Mouse (Mus musculus): ENCODE measurements around the gene Gm49630. TPM values are rescaled to one million over a fixed set of nuclear protein-coding genes. Genes with fewer than 3 reads are reported as not detected.
"Not testable (repeated sequence)": the region's sequence is repeated elsewhere in the genome, so short reads cannot be mapped to it uniquely, and the experiment has no call there.

Gm49630 gene
- polyA plus RNA-seq, 1 experiment = not detected

DNA sequence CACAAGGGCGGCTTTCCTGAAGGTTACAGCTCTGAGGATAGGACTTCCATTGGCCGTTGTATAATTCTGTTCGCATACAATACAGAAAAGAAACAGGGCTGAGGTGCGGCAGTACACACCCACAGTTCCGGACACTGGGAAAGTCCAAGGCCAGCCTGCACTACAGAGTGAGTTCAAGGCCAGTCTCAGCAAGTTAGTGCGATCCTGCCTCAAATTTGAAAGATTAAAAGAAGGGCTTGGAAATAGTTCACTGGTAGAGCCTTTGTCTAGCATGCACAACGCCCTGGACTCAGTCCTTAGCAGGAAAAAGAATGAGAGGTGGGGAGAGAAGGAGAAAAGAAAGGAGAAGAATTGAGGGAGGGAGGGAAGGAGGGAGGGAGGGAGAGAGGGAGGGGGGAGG, 23.3 kb upstream of the Gm49630 start:
- not testable (repeated sequence) for H3K4me3 ChIP-seq (ENCODE audit: low read depth, low read length); H3K36me3 ChIP-seq (ENCODE audit: control insufficient read depth, insufficient read depth, low read length, poor library complexity, severe bottlenecking); H3K9me3 ChIP-seq (replicated peaks; ENCODE audit: control insufficient read depth, insufficient read depth, low read length, poor library complexity, severe bottlenecking); H3K27ac ChIP-seq (ENCODE audit: insufficient read depth, low read length); H3K4me1 ChIP-seq (ENCODE audit: control insufficient read depth, insufficient read depth, low read length); H3K9ac ChIP-seq (ENCODE audit: low read depth, poor library complexity, severe bottlenecking); H3K27me3 ChIP-seq (ENCODE audit: control insufficient read depth, insufficient read depth, low read length, poor library complexity, severe bottlenecking)

GRCm38 (mm10) chr17:7389898-7390297, 18.1 kb upstream of the Gm49630 start:
- not testable (repeated sequence) for H3K9me3 ChIP-seq (replicated peaks; ENCODE audit: control insufficient read depth, insufficient read depth, low read length, poor library complexity, severe bottlenecking); H3K36me3 ChIP-seq (ENCODE audit: control insufficient read depth, insufficient read depth, low read length, poor library complexity, severe bottlenecking); H3K27ac ChIP-seq (ENCODE audit: insufficient read depth, low read length); H3K4me1 ChIP-seq (ENCODE audit: control insufficient read depth, insufficient read depth, low read length); H3K27me3 ChIP-seq (ENCODE audit: control insufficient read depth, insufficient read depth, low read length, poor library complexity, severe bottlenecking); H3K4me3 ChIP-seq (ENCODE audit: low read depth, low read length); H3K9ac ChIP-seq (ENCODE audit: low read depth, poor library complexity, severe bottlenecking)

DNA sequence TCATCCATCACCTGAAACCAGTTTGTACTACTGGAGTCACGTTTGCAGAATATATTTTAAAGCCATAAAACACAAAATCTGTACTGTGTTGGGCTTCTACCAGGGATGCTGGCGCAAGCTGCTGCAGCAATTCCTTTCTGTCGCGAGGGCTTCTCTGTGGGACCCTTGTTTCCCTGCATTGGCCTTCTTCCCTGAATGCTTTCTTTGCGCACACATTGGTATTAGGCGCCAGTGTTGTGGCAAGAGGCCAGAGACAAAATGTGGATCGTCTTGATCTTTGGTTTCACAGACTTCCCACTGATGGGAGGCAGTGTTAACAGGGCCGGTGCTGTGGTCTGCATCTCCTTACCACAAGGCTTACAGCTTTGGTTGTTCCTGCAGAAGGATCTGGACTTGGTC, 17.2 kb upstream of the Gm49630 start:
- H3K4me3 ChIP-seq (ENCODE audit: low read depth, low read length); H3K36me3 ChIP-seq (ENCODE audit: control insufficient read depth, insufficient read depth, low read length, poor library complexity, severe bottlenecking); H3K9ac ChIP-seq (ENCODE audit: low read depth, poor library complexity, severe bottlenecking); H3K4me1 ChIP-seq (ENCODE audit: control insufficient read depth, insufficient read depth, low read length); H3K27ac ChIP-seq (ENCODE audit: insufficient read depth, low read length); H3K9me3 ChIP-seq (replicated peaks; ENCODE audit: control insufficient read depth, insufficient read depth, low read length, poor library complexity, severe bottlenecking); H3K27me3 ChIP-seq (ENCODE audit: control insufficient read depth, insufficient read depth, low read length, poor library complexity, severe bottlenecking): not testable (repeated sequence)

- H3K4me3 ChIP-seq (ENCODE audit: low read depth, low read length); H3K4me1 ChIP-seq (ENCODE audit: control insufficient read depth, insufficient read depth, low read length); H3K9me3 ChIP-seq (replicated peaks; ENCODE audit: control insufficient read depth, insufficient read depth, low read length, poor library complexity, severe bottlenecking); H3K36me3 ChIP-seq (ENCODE audit: control insufficient read depth, insufficient read depth, low read length, poor library complexity, severe bottlenecking); H3K27ac ChIP-seq (ENCODE audit: insufficient read depth, low read length); H3K27me3 ChIP-seq (ENCODE audit: control insufficient read depth, insufficient read depth, low read length, poor library complexity, severe bottlenecking); H3K9ac ChIP-seq (ENCODE audit: low read depth, poor library complexity, severe bottlenecking): not testable (repeated sequence)
These were observed 16.7 kb upstream of the Gm49630 start for GRCm38 (mm10) chr17:7388341-7388957.

DNA sequence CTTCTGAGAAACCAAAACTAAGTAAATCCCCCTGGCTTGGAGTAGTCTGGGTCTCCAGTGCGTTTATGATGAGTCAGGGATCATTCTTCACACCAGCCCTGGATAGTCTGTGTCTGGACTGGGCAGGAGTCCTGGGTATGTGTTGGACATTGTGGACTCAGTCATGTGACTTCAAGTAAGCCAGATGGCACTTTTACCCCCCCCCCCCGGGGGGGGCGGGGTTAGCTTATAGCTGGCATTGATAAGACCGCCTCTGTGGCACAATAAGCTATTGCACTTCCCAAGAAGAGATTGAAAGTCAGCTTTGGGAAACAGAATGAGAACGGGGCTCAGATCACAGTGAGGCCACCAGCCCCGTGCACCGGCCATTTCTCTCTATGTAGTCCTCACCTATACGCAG, 14.2 kb upstream of the Gm49630 start:
- not testable (repeated sequence) for H3K36me3 ChIP-seq (ENCODE audit: control insufficient read depth, insufficient read depth, low read length, poor library complexity, severe bottlenecking); H3K27me3 ChIP-seq (ENCODE audit: control insufficient read depth, insufficient read depth, low read length, poor library complexity, severe bottlenecking); H3K4me3 ChIP-seq (ENCODE audit: low read depth, low read length); H3K9me3 ChIP-seq (replicated peaks; ENCODE audit: control insufficient read depth, insufficient read depth, low read length, poor library complexity, severe bottlenecking); H3K9ac ChIP-seq (ENCODE audit: low read depth, poor library complexity, severe bottlenecking); H3K4me1 ChIP-seq (ENCODE audit: control insufficient read depth, insufficient read depth, low read length); H3K27ac ChIP-seq (ENCODE audit: insufficient read depth, low read length)

- H3K27me3 ChIP-seq (ENCODE audit: control insufficient read depth, insufficient read depth, low read length, poor library complexity, severe bottlenecking); H3K27ac ChIP-seq (ENCODE audit: insufficient read depth, low read length); H3K36me3 ChIP-seq (ENCODE audit: control insufficient read depth, insufficient read depth, low read length, poor library complexity, severe bottlenecking); H3K4me3 ChIP-seq (ENCODE audit: low read depth, low read length); H3K9me3 ChIP-seq (replicated peaks; ENCODE audit: control insufficient read depth, insufficient read depth, low read length, poor library complexity, severe bottlenecking); H3K9ac ChIP-seq (ENCODE audit: low read depth, poor library complexity, severe bottlenecking); H3K4me1 ChIP-seq (ENCODE audit: control insufficient read depth, insufficient read depth, low read length): not testable (repeated sequence)
These were observed 13.6 kb upstream of the Gm49630 start, which contains the start of gene Unc93a2 for GRCm38 (mm10) chr17:7385364-7385763. TSS of gene Unc93a2 (minus strand) at chr17:7385464.

DNA sequence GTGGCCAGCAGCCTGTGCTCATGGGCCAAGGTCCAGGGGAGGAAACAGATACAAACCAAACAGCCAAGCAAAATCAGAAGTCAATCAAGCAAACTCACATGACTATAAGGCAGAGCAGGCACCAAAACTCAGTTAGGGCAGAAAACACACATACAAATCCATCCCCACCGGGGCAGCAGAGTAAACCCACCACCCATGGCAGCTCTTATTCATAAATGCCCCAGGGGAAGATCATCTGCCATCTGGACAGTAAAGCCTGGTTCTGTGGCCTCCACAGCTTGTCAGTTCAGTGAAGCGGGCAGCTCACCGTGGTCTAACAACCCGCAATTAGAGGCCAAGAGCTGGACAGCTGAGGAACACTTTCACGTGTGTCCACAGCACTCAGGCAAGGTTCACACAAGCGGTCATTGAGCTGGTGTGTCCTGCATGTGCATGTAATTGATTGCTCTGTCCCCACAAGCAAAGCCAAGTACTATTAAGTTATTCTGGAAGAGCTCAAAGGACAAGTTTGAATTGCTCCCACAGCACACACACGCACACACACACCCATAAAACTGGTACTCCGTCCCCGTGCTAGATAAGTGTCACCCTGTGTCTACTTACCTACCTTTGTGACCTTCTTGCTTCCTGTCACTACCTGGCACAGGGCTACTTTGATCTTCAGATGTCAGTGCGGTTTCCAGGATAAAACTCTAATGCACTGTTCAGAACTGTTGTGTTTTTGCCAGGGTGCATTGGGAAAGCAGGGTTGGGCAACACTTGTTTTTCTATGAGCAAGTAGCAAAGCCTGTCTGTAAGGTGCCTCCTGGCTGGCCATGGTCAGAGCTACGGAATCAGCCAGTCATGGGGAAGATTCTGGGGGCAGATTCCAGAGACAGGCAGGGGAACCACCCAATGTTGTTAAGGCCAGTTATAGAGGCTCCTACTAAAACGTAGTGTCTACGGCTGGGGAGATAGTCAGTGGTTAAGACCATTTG, 11.7 kb upstream of the Gm49630 start:
- H3K36me3 ChIP-seq (ENCODE audit: control insufficient read depth, insufficient read depth, low read length, poor library complexity, severe bottlenecking); H3K9ac ChIP-seq (ENCODE audit: low read depth, poor library complexity, severe bottlenecking); H3K9me3 ChIP-seq (replicated peaks; ENCODE audit: control insufficient read depth, insufficient read depth, low read length, poor library complexity, severe bottlenecking); H3K4me1 ChIP-seq (ENCODE audit: control insufficient read depth, insufficient read depth, low read length); H3K27me3 ChIP-seq (ENCODE audit: control insufficient read depth, insufficient read depth, low read length, poor library complexity, severe bottlenecking); H3K27ac ChIP-seq (ENCODE audit: insufficient read depth, low read length); H3K4me3 ChIP-seq (ENCODE audit: low read depth, low read length): not testable (repeated sequence)

DNA sequence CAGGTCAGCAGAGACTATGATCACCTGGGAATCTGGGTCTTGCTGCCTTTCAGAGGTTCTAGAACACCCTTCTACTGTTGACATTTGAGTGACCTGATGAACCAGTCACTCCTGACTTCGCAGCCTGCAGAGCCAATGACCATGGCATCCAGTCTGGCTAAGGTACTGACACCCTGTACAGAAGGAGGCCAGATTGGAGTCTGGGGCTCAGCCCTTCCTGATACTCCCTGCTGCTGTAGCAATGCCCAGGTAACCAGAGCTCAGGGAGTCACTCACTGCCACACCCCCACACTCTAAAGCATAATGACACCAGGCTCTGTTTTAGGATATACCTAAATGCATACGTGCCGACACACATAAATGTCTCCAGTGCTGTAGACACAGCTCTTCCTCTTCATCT, 10.9 kb upstream of the Gm49630 start:
- H3K27me3 ChIP-seq (ENCODE audit: control insufficient read depth, insufficient read depth, low read length, poor library complexity, severe bottlenecking); H3K4me1 ChIP-seq (ENCODE audit: control insufficient read depth, insufficient read depth, low read length); H3K4me3 ChIP-seq (ENCODE audit: low read depth, low read length); H3K9ac ChIP-seq (ENCODE audit: low read depth, poor library complexity, severe bottlenecking); H3K36me3 ChIP-seq (ENCODE audit: control insufficient read depth, insufficient read depth, low read length, poor library complexity, severe bottlenecking); H3K9me3 ChIP-seq (replicated peaks; ENCODE audit: control insufficient read depth, insufficient read depth, low read length, poor library complexity, severe bottlenecking); H3K27ac ChIP-seq (ENCODE audit: insufficient read depth, low read length): not testable (repeated sequence)

- H3K9ac ChIP-seq (ENCODE audit: low read depth, poor library complexity, severe bottlenecking); H3K27me3 ChIP-seq (ENCODE audit: control insufficient read depth, insufficient read depth, low read length, poor library complexity, severe bottlenecking); H3K36me3 ChIP-seq (ENCODE audit: control insufficient read depth, insufficient read depth, low read length, poor library complexity, severe bottlenecking); H3K27ac ChIP-seq (ENCODE audit: insufficient read depth, low read length); H3K4me1 ChIP-seq (ENCODE audit: control insufficient read depth, insufficient read depth, low read length); H3K9me3 ChIP-seq (replicated peaks; ENCODE audit: control insufficient read depth, insufficient read depth, low read length, poor library complexity, severe bottlenecking); H3K4me3 ChIP-seq (ENCODE audit: low read depth, low read length): not testable (repeated sequence)
These were observed 6.1 kb upstream of the Gm49630 start for GRCm38 (mm10) chr17:7377907-7378306.
